Mouse (Mus musculus): ENCODE measurements at regions not wholly inside any gene's neighbourhood (a gene's known extent, or its start where the extent isn't known, plus 50 kb on each side); places are given as distances from the start of the nearest gene placed in this dataset.
"Not testable (repeated sequence)": the region's sequence is repeated elsewhere in the genome, so short reads cannot be mapped to it uniquely, and the experiment has no call there.

- peak; percentile 30; the same call in 1 of the 2 replicates for TF ChIP-seq CTCF (IDR thresholded peaks at IDR 0.05; ENCODE audit: borderline replicate concordance, extremely low read depth, insufficient read depth, insufficient read length)
- TF ChIP-seq POLR2A (IDR thresholded peaks at IDR 0.05; ENCODE audit: borderline replicate concordance, extremely low read depth, insufficient read depth, insufficient read length, poor library complexity, severe bottlenecking), result not testable (repeated sequence)
These were observed 1059.2 kb downstream of the Rpia start for GRCm38 (mm10) chr6:69732866-69733265.
